Mouse (Mus musculus) CD8-positive naive resting alpha-beta T cell, adult 2 months (primary cell): ENCODE measurements around the gene Gm11237.
"Not testable (repeated sequence)": the region's sequence is repeated elsewhere in the genome, so short reads cannot be mapped to it uniquely, and the experiment has no call there.

Experiments
- DNase-seq, 2 experiments: peaks; one replicate each; pipeline ENCODE4 v3.0.0; 2022; ENCODE audit warnings: low read depth in 2 of 2, low spot score in 2 of 2

Gm11237 gene

GRCm38 (mm10) chr4:73622684-73623083, at the start of gene Gm11237:
Gene Gm11237 (plus strand): TSS chr4:73622984.
- DNase-seq, result not testable (repeated sequence)

GRCm38 (mm10) chr4:73599248-73599647, 23.5 kb upstream of the Gm11237 start:
- DNase-seq, result no peak

- DNase-seq, result not testable (repeated sequence)
Measured at GRCm38 (mm10) chr4:73607581-73607980, 15.2 kb upstream of the Gm11237 start, which contains the start of gene Gm11238. Gene Gm11238 (plus strand): TSS chr4:73607881.

- not testable (repeated sequence) for DNase-seq
Measured at GRCm38 (mm10) chr4:73637821-73638220, 15.0 kb downstream of the Gm11237 start, which contains the start of gene Gm11236. Gene Gm11236 (plus strand): TSS chr4:73638121.

GRCm38 (mm10) chr4:73661864-73662263, 39.1 kb downstream of the Gm11237 start:
- not testable (repeated sequence) for DNase-seq

DNA sequence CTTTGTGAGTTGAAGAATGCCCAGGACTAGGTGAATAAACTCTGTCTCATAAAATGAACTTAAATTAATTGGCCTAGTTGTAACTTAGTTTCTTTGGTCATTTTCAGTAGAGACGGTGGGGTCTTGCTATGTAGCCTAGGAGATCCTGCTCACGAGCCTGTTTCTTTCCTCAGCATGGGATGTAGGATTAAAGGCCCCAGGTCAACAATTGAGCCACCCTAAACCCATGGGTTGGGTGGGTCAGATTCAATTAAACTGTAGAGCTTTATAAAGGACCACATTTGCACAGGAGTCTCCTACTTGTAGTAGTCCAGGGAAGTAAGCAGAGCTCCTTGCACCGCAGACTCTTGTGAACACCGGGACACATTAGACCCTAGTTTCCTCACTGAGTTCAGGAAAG, 45.3 kb downstream of the Gm11237 start, which contains the start of gene Gm11239:
Gene Gm11239, plus strand, starts transcription at position 301 of the 400 bp plus-strand sequence.
- DNase-seq, result not testable (repeated sequence)
